Mouse (Mus musculus): ENCODE measurements at regions not wholly inside any gene's neighbourhood (a gene's known extent, or its start where the extent isn't known, plus 50 kb on each side); places are given as distances from the start of the nearest gene placed in this dataset.

- TF ChIP-seq GATA1 (IDR thresholded peaks at IDR 0.05; ENCODE audit: borderline replicate concordance, low read length) (no peak), FLI1 (IDR thresholded peaks at IDR 0.05; ENCODE audit: low read length) (no peak)
Measured at GRCm38 (mm10) chr4:114710182-114710909, 111.2 kb upstream of the Gm12830 start.
